Comparison of ENCODE assay signal across 36 mouse cellular contexts in the genomic region with DNA sequence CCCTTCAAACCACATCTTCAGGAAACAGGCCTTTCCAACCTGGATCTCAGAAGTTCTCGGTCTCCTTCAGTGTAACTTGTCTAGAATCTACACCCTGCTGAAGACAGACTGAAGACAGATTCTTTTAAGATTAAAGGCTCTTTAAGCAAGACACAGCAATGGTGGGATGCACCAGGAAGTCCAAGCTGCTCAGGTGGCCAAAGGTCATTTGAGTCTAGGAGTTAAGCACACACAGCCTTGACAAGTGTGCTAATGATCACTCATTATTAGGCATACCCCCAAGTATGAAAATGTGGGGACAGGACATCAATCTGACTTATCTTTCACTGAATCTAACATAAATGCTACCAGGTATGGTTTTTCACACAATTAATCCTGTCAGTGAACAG. TPM values are rescaled to one million over a fixed set of nuclear protein-coding genes. Genes with fewer than 3 reads are reported as not detected.
A peak's percentile ranks its signal among the peaks of the same experiment; 100 is the strongest.
DNase-seq lines count a peak whose midpoint lies in the region; ATAC-seq and TF ChIP-seq lines count a peak whose summit lies in the region.
"Had no signal": no experiment of that assay in that cellular context is flagged by ENCODE, and none has a peak within 500 bp of the region (broad histone marks: within the 10 kb centered on the region; RNA-seq: fewer than 3 reads in every experiment).

No protein-coding gene starts in this region.

- no peak overlapping the region for H3K4me3 ChIP-seq in forebrain, embryonic 12.5 days (replicated peaks)
- H3K4me3 ChIP-seq in forebrain, embryonic 10.5 days: no peak overlapping the region
- no peak overlapping the region for H3K4me3 ChIP-seq in intestine, postnatal 0 days (ENCODE audit: low read depth, low read length)
- H3K4me3 ChIP-seq in left cerebral cortex, adult 2 months: no peak overlapping the region
- H3K4me3 ChIP-seq: embryonic facial prominence, embryonic 10.5 days; embryonic facial prominence, embryonic 13.5 days; erythroblast, embryonic 14.5 days; gastrocnemius, adult 2 months; heart, embryonic 10.5 days; heart, embryonic 13.5 days; hindbrain, embryonic 12.5 days; hindbrain, embryonic 15.5 days had no signal

- no peak for ATAC-seq in forebrain, embryonic 12.5 days (ENCODE audit: low FRiP score)
- ATAC-seq in inflammation-experienced regulatory T-cells, adult 6 months: peak; percentile 39
- ATAC-seq in intestine, postnatal 0 days: peak; percentile 59
- no peak for ATAC-seq in granulocyte monocyte progenitor cell, adult 5-6 weeks (replicated peaks; ENCODE audit: poor library complexity, severe bottlenecking)
- ATAC-seq: forebrain, postnatal 0 days; Patski had no signal

- no peak for TF ChIP-seq CTCF in intestine, postnatal 0 days (IDR thresholded peaks at IDR 0.05; ENCODE audit: low read depth)
- no peak for TF ChIP-seq CTCF in left cerebral cortex, adult 2 months (IDR thresholded peaks at IDR 0.05)

- DNase-seq in forebrain, embryonic 10.5 days (ENCODE audit: extremely low spot score, low spot score): no peak
- no peak for DNase-seq in left cerebral cortex, adult 2 months (ENCODE audit: extremely low spot score in 1 of 2, low spot score in 2 of 2)
- no peak for DNase-seq in right cerebral cortex, postnatal 14 days
- DNase-seq: adrenal gland, adult 2 months; adrenal gland, postnatal 14 days; cerebellum, adult 11 months; cerebellum, adult 2 months; cerebellum, postnatal 10 days; cerebellum, postnatal 36 days; embryo, embryonic 11 days; forebrain, postnatal 0 days; gastrocnemius, adult 2 months; gastrocnemius, postnatal 14 days; heart, adult 18-20 months; heart, postnatal 14 days had no signal

- WGBS in forebrain, embryonic 12.5 days: 68% methylated on average over 1 of the region's 1 CpGs
- WGBS in forebrain, embryonic 10.5 days: 87% methylated on average over 1 of the region's 1 CpGs
- WGBS in intestine, postnatal 0 days: 78% methylated on average over 1 of the region's 1 CpGs

- peaks cover 17% of the 10 kb centered on the region for H3K9me3 ChIP-seq in forebrain, embryonic 12.5 days
- H3K9me3 ChIP-seq in forebrain, embryonic 10.5 days: peaks cover 26% of the 10 kb centered on the region
- no peaks in the 10 kb centered on the region for H3K9me3 ChIP-seq in intestine, postnatal 0 days (ENCODE audit: control insufficient read depth)

- H3K27ac ChIP-seq in forebrain, embryonic 12.5 days: peak overlapping the region; percentile 36; the same call in 1 of the 2 replicates
- no peak overlapping the region for H3K27ac ChIP-seq in forebrain, embryonic 10.5 days
- H3K27ac ChIP-seq in intestine, postnatal 0 days (ENCODE audit: low read depth, low read length): peak overlapping the region; percentile 50; the same call in 1 of the 2 replicates
- H3K27ac ChIP-seq in left cerebral cortex, adult 2 months: no peak overlapping the region
- H3K27ac ChIP-seq: embryonic facial prominence, embryonic 10.5 days; embryonic facial prominence, embryonic 13.5 days; gastrocnemius, adult 2 months; heart, embryonic 10.5 days; hindbrain, embryonic 12.5 days; hindbrain, embryonic 15.5 days had no signal

- H3K9ac ChIP-seq in forebrain, embryonic 12.5 days: no peak overlapping the region
- no peak overlapping the region for H3K9ac ChIP-seq in intestine, postnatal 0 days (ENCODE audit: low read depth, low read length)
- H3K9ac ChIP-seq: embryonic facial prominence, embryonic 13.5 days; forebrain, postnatal 0 days; heart, embryonic 13.5 days; hindbrain, embryonic 12.5 days; hindbrain, embryonic 15.5 days had no signal

- H3K4me1 ChIP-seq in forebrain, embryonic 12.5 days: peaks cover 22% of the 10 kb centered on the region
- peaks cover 40% of the 10 kb centered on the region for H3K4me1 ChIP-seq in forebrain, embryonic 10.5 days
- H3K4me1 ChIP-seq in intestine, postnatal 0 days (replicated peaks; ENCODE audit: control insufficient read depth, insufficient read depth, low read length): peaks cover 12% of the 10 kb centered on the region; the same call in 1 of the 2 replicates
- H3K4me1 ChIP-seq: hindbrain, embryonic 15.5 days had no signal

- intact Hi-C loops in left cerebral cortex, adult 2 months (cut with DNase I): no loop called here

- H3K27me3 ChIP-seq in forebrain, embryonic 12.5 days: no peaks in the 10 kb centered on the region
- no peaks in the 10 kb centered on the region for H3K27me3 ChIP-seq in forebrain, embryonic 10.5 days (ENCODE audit: poor library complexity, severe bottlenecking)
- no peaks in the 10 kb centered on the region for H3K27me3 ChIP-seq in intestine, postnatal 0 days (replicated peaks; ENCODE audit: control insufficient read depth, insufficient read depth, low read length)
- H3K27me3 ChIP-seq: CH12.LX; embryonic facial prominence, embryonic 13.5 days; heart, embryonic 13.5 days; hindbrain, embryonic 12.5 days; hindbrain, embryonic 15.5 days; Patski had no signal

- H3K36me3 ChIP-seq in forebrain, embryonic 12.5 days (replicated peaks): no peaks in the 10 kb centered on the region
- peaks cover 13% of the 10 kb centered on the region; the same call in 1 of the 2 replicates for H3K36me3 ChIP-seq in forebrain, embryonic 10.5 days (replicated peaks)
- peaks cover 14% of the 10 kb centered on the region; the same call in 1 of the 2 replicates for H3K36me3 ChIP-seq in intestine, postnatal 0 days (ENCODE audit: control insufficient read depth, insufficient read depth)
- H3K36me3 ChIP-seq: embryonic facial prominence, embryonic 10.5 days; embryonic facial prominence, embryonic 13.5 days; hindbrain, embryonic 12.5 days; hindbrain, embryonic 15.5 days had no signal

- H3K4me2 ChIP-seq in forebrain, embryonic 12.5 days: no peak overlapping the region
- no peak overlapping the region for H3K4me2 ChIP-seq in intestine, postnatal 0 days (replicated peaks; ENCODE audit: low read depth)
- H3K4me2 ChIP-seq: embryonic facial prominence, embryonic 13.5 days; heart, embryonic 13.5 days; hindbrain, embryonic 12.5 days; hindbrain, embryonic 15.5 days had no signal

RNA-seq across cellular contexts. Expression of a gene that starts 46.4 kb away (rescaled TPM):
- polyA plus RNA-seq in forebrain, embryonic 12.5 days (2016; fragmentation: Nextera tagmentation; extraction: Ambion mirVana): not detected in 2 replicates
- not detected in 2 replicates for polyA plus RNA-seq in forebrain, embryonic 10.5 days (2016; fragmentation: Nextera tagmentation; extraction: Ambion mirVana)
- polyA plus RNA-seq in inflammation-experienced regulatory T-cells, adult 6 months (2017; shearing (Covaris generic)): not detected
- polyA plus RNA-seq in intestine, postnatal 0 days (2015; fragmentation: Nextera tagmentation; extraction: Ambion mirVana): not detected in 2 replicates
- total RNA-seq in left cerebral cortex, adult 2 months (2021): not detected
- not detected in 2 replicates for total RNA-seq in granulocyte monocyte progenitor cell, adult 5-6 weeks (2014; fragmentation: Nextera tagmentation)
- total RNA-seq in granulocyte monocyte progenitor cell, adult 5-6 weeks (2017): not detected in 2 replicates
- total RNA-seq: adrenal gland, adult 2 months; adrenal gland, postnatal 14 days; adrenal gland, postnatal 4 days; CH12.LX; forebrain, postnatal 0 days; G1E; gastrocnemius, adult 2 months; gastrocnemius, postnatal 14 days; gastrocnemius, postnatal 4 days; heart, adult 18-20 months; heart, postnatal 14 days; hematopoietic stem cell, adult 5-6 weeks had no signal
- polyA plus RNA-seq: adrenal gland, adult 2 months; cerebellum, adult 2 months; cortical plate, adult 2 months; embryonic facial prominence, embryonic 10.5 days; embryonic facial prominence, embryonic 13.5 days; erythroblast, embryonic 14.5 days; forebrain, embryonic 14.5 days; forebrain, postnatal 0 days; frontal cortex, adult 2 months; G1E; heart, embryonic 10.5 days; heart, embryonic 13.5 days; heart, embryonic 16.5 days; hindbrain, embryonic 12.5 days; hindbrain, embryonic 15.5 days; Patski had no signal

RNA-seq across cellular contexts. Expression of a gene that starts 47.0 kb away (rescaled TPM):
- polyA plus RNA-seq in forebrain, embryonic 12.5 days (2016; fragmentation: Nextera tagmentation; extraction: Ambion mirVana): 16.1 and 17.7 TPM in 2 replicates
- polyA plus RNA-seq in forebrain, embryonic 10.5 days (2016; fragmentation: Nextera tagmentation; extraction: Ambion mirVana): 19.0 and 19.1 TPM in 2 replicates
- 10 to 100 TPM; 20.2 to 36.2 (median 30.8) TPM for polyA plus RNA-seq in inflammation-experienced regulatory T-cells, adult 6 months (2017; shearing (Covaris generic))
- 63.3 and 65.2 TPM in 2 replicates for polyA plus RNA-seq in intestine, postnatal 0 days (2015; fragmentation: Nextera tagmentation; extraction: Ambion mirVana)
- 10 to 100 TPM; 33.9 to 37.1 TPM for total RNA-seq in left cerebral cortex, adult 2 months (2021)
- 29.6 and 40.0 TPM in 2 replicates for total RNA-seq in granulocyte monocyte progenitor cell, adult 5-6 weeks (2014; fragmentation: Nextera tagmentation)
- total RNA-seq in granulocyte monocyte progenitor cell, adult 5-6 weeks (2017): 43.1 and 46.4 TPM in 2 replicates

Comparison
In these comparisons a context has a peak if more than half of its experiments do, and no peak if none do; other contexts are left out.
1. H3K27ac ChIP-seq: peak in forebrain, embryonic 12.5 days (single experiment) and intestine, postnatal 0 days (single experiment); none in forebrain, embryonic 10.5 days (single experiment) and left cerebral cortex, adult 2 months (single experiment).
2. ATAC-seq: peak in inflammation-experienced regulatory T-cells, adult 6 months (single experiment) and intestine, postnatal 0 days (single experiment); none in forebrain, embryonic 12.5 days (single experiment) and granulocyte monocyte progenitor cell, adult 5-6 weeks (single experiment).